Mouse (Mus musculus): ENCODE measurements around the gene Prune1. TPM values are rescaled to one million over a fixed set of nuclear protein-coding genes. Genes with fewer than 3 reads are reported as not detected.

The Prune1 gene
- polyA plus RNA-seq (2014; fragmentation: Nextera tagmentation; extraction: Ambion mirVana) = 20.0 and 23.5 TPM in 2 replicates

GRCm38 (mm10) chr3:95281216-95282126, at the start of gene Prune1, which contains the start of gene Mindy1:
Prune1 (minus strand) TSS chr3:95282076.
Mindy1 (plus strand) TSS chr3:95281345.
- Histone ChIP-seq H3K27ac (ENCODE audit: low read depth) (peak within 1 kb of the TSS; percentile 98), H3K4me1 (ENCODE audit: insufficient read depth) (peaks cover 5% of the 10 kb centered on the region; the same call in 1 of the 2 replicates), H3K9me3 (ENCODE audit: low read depth, low read length) (no peaks in the 10 kb centered on the region), H3K27me3 (ENCODE audit: insufficient read depth, low read length) (no peaks in the 10 kb centered on the region), H3K36me3 (ENCODE audit: insufficient read depth) (0 out of 2 replicates have a peak, but pooled peaks cover 6% of the 10 kb centered on the region), H3K9ac (peak within 1 kb of the TSS; percentile 83), H3K4me2 (peak within 1 kb of the TSS; percentile 75), H3K4me3 (ENCODE audit: low read depth, low read length) (peak within 1 kb of the TSS; percentile 59)
- WGBS = under 1% methylated on average over 51 of the region's 53 CpGs
- DNase-seq = peak; percentile 99
- TF ChIP-seq CTCF (IDR thresholded peaks at IDR 0.05; ENCODE audit: low read depth) = peak; percentile 57
- peak; percentile 89 for ATAC-seq (ENCODE audit: insufficient read depth)

GRCm38 (mm10) chr3:95331528-95331927, 49.7 kb upstream of the Prune1 start:
- no peaks in the 10 kb centered on the region for H3K9me3 ChIP-seq (ENCODE audit: low read depth, low read length)
- 60% methylated on average over 1 of the region's 1 CpGs for WGBS
- no peaks in the 10 kb centered on the region for H3K4me1 ChIP-seq (ENCODE audit: insufficient read depth)
- H3K27me3 ChIP-seq (ENCODE audit: insufficient read depth, low read length) = no peaks in the 10 kb centered on the region
- H3K4me3 ChIP-seq (ENCODE audit: low read depth, low read length) = no peak overlapping the region
- peaks cover 92% of the 10 kb centered on the region for H3K36me3 ChIP-seq (ENCODE audit: insufficient read depth)
- ATAC-seq (ENCODE audit: insufficient read depth) (no peak), DNase-seq (no peak)
- no peak overlapping the region for H3K4me2 ChIP-seq
- no peak overlapping the region for H3K27ac ChIP-seq (ENCODE audit: low read depth)
- no peak for TF ChIP-seq CTCF (IDR thresholded peaks at IDR 0.05; ENCODE audit: low read depth)
- no peak overlapping the region for H3K9ac ChIP-seq

- no peak overlapping the region for H3K27ac ChIP-seq (ENCODE audit: low read depth)
- H3K27me3 ChIP-seq (ENCODE audit: insufficient read depth, low read length) = no peaks in the 10 kb centered on the region
- no peak overlapping the region for H3K4me3 ChIP-seq (ENCODE audit: low read depth, low read length)
- H3K36me3 ChIP-seq (ENCODE audit: insufficient read depth) = peaks cover 94% of the 10 kb centered on the region
- no peaks in the 10 kb centered on the region for H3K4me1 ChIP-seq (ENCODE audit: insufficient read depth)
- TF ChIP-seq CTCF (IDR thresholded peaks at IDR 0.05; ENCODE audit: low read depth) = no peak
- WGBS = 74% methylated on average over 1 of the region's 1 CpGs
- no peak overlapping the region for H3K9ac ChIP-seq
- DNase-seq (no peak), ATAC-seq (ENCODE audit: insufficient read depth) (no peak)
- H3K4me2 ChIP-seq = no peak overlapping the region
- no peaks in the 10 kb centered on the region for H3K9me3 ChIP-seq (ENCODE audit: low read depth, low read length)
Measured at GRCm38 (mm10) chr3:95328803-95329404, 47.0 kb upstream of the Prune1 start.

DNA sequence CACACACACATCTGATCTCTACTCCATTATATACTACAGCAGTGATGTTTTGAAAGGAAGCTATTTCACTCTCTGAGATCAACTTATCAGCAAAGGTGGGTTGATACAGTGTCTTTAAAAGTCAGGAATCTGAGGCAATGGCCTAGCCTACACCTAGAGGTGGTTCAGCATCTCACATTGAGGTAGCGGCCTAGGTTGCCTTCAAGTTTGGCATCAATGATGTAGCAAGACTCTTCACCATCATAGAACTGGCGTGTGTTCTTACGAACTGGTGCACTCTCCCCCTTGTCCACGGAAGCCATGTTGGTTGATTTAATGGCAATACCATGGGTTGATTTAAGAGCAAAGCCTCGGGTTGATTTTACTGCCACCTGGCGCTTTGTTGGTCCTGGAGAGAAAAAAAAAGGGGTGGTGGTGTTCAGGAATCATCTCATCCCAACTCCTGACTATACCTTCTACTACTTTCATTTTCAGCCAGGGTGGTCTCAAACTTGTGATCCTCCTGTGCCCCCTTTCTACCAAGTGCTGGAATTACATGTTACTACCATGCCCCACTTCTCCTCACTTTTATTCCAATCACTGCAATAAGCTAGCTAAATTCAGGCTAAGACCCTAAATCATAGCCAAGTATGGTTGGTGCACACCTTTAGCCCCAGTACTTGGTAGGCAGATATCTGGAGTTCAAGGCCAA, 42.7 kb upstream of the Prune1 start:
- Histone ChIP-seq H3K4me1 (ENCODE audit: insufficient read depth) (no peaks in the 10 kb centered on the region), H3K9ac (no peak overlapping the region), H3K4me3 (ENCODE audit: low read depth, low read length) (no peak overlapping the region), H3K27me3 (ENCODE audit: insufficient read depth, low read length) (no peaks in the 10 kb centered on the region), H3K4me2 (no peak overlapping the region), H3K9me3 (ENCODE audit: low read depth, low read length) (no peaks in the 10 kb centered on the region), H3K27ac (ENCODE audit: low read depth) (no peak overlapping the region), H3K36me3 (ENCODE audit: insufficient read depth) (peaks cover 96% of the 10 kb centered on the region)
- WGBS = 91% methylated on average over 6 of the region's 6 CpGs
- ATAC-seq (ENCODE audit: insufficient read depth) (no peak), DNase-seq (peak; percentile 37)
- TF ChIP-seq CTCF (IDR thresholded peaks at IDR 0.05; ENCODE audit: low read depth) = peak; percentile 42

GRCm38 (mm10) chr3:95323429-95323828, 41.6 kb upstream of the Prune1 start:
- TF ChIP-seq CTCF (IDR thresholded peaks at IDR 0.05; ENCODE audit: low read depth) = no peak
- WGBS = 90% methylated on average over 3 of the region's 3 CpGs
- no peak for DNase-seq
- H3K27me3 ChIP-seq (ENCODE audit: insufficient read depth, low read length) = no peaks in the 10 kb centered on the region
- 0 out of 2 replicates have a peak, but pooled peaks cover 7% of the 10 kb centered on the region for H3K4me1 ChIP-seq (ENCODE audit: insufficient read depth)
- no peak overlapping the region for H3K4me3 ChIP-seq (ENCODE audit: low read depth, low read length)
- H3K9me3 ChIP-seq (ENCODE audit: low read depth, low read length) = no peaks in the 10 kb centered on the region
- H3K9ac ChIP-seq = no peak overlapping the region
- H3K27ac ChIP-seq (ENCODE audit: low read depth) = no peak overlapping the region
- H3K36me3 ChIP-seq (ENCODE audit: insufficient read depth) = peaks cover 90% of the 10 kb centered on the region
- no peak overlapping the region for H3K4me2 ChIP-seq
- ATAC-seq (ENCODE audit: insufficient read depth) = no peak

- no peak for TF ChIP-seq CTCF (IDR thresholded peaks at IDR 0.05; ENCODE audit: low read depth)
- WGBS = 61% methylated on average over 12 of the region's 12 CpGs
- Histone ChIP-seq H3K27ac (ENCODE audit: low read depth) (no peak overlapping the region), H3K27me3 (ENCODE audit: insufficient read depth, low read length) (no peaks in the 10 kb centered on the region), H3K4me2 (no peak overlapping the region), H3K36me3 (ENCODE audit: insufficient read depth) (peaks cover 56% of the 10 kb centered on the region), H3K9ac (no peak overlapping the region), H3K4me1 (ENCODE audit: insufficient read depth) (peaks cover 20% of the 10 kb centered on the region; the same call in 1 of the 2 replicates), H3K4me3 (ENCODE audit: low read depth, low read length) (no peak overlapping the region), H3K9me3 (ENCODE audit: low read depth, low read length) (no peaks in the 10 kb centered on the region)
- no peak for ATAC-seq (ENCODE audit: insufficient read depth)
- DNase-seq = no peak
Measured at GRCm38 (mm10) chr3:95319701-95320625, 38.1 kb upstream of the Prune1 start.
